Comparison of ENCODE assay signal across 34 mouse cellular contexts in the genomic region with DNA sequence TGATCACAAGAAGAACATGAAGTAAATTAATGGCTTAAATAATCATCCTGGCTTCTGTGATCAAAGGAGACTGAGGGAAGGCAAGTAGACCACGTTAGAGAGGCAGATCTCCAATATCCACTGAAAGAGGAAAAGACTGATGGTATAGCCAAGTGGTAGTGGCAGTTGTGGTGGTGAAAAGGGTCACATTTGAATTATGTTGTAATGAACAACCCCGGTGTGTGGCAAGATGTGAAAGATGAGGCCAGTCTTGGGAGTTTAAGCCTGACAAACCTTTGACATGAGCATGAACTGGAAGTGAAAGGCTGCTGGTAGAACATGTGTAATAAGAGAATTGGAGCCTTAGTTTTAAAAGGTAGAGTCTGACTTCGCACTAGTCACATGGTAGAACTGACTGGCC. TPM values are rescaled to one million over a fixed set of nuclear protein-coding genes. Genes with fewer than 3 reads are reported as not detected.
"Had no signal": no experiment of that assay in that cellular context is flagged by ENCODE, and none has a peak within 500 bp of the region (broad histone marks: within the 10 kb centered on the region; RNA-seq: fewer than 3 reads in every experiment).

No protein-coding gene starts in this region.

- ATAC-seq: forebrain, embryonic 13.5 days; forebrain, embryonic 14.5 days; forebrain, embryonic 15.5 days; forebrain, embryonic 16.5 days; forebrain, postnatal 0 days had no signal

- DNase-seq: cerebellum, adult 9-10 months; cerebellum, adult 9-11 months; cerebellum, postnatal 10 days; cerebellum, postnatal 14 days; cerebellum, postnatal 25 days; cerebellum, postnatal 36 days; embryo, embryonic 11 days; forebrain, postnatal 0 days; gastrocnemius, adult 2 months; gastrocnemius, postnatal 10 days; gastrocnemius, postnatal 14 days; gastrocnemius, postnatal 25 days; gastrocnemius, postnatal 36 days; heart, adult 11 months; heart, adult 18-20 months; heart, adult 2 months had no signal

RNA-seq across cellular contexts. Expression of a gene that starts 54.4 kb away (rescaled TPM):
- total RNA-seq: common myeloid progenitor, adult 5-6 weeks; gastrocnemius, adult 18-20 months; gastrocnemius, adult 2 months; gastrocnemius, adult 8-10 months; gastrocnemius, postnatal 14 days; gastrocnemius, postnatal 25 days; gastrocnemius, postnatal 36 days; heart, adult 18-20 months; heart, adult 2 months; heart, adult 8-10 months had no signal
- polyA plus RNA-seq: embryonic facial prominence, embryonic 10.5 days; embryonic facial prominence, embryonic 11.5 days; embryonic facial prominence, embryonic 12.5 days; embryonic facial prominence, embryonic 14.5 days; embryonic facial prominence, embryonic 15.5 days; erythroblast, embryonic 14.5 days; forebrain, embryonic 10.5 days; forebrain, embryonic 11.5 days; forebrain, embryonic 12.5 days; forebrain, embryonic 13.5 days; forebrain, embryonic 14.5 days; forebrain, embryonic 16.5 days; gonadal fat pad, adult 2 months; heart, adult 2 months had no signal
